Mouse (Mus musculus): ENCODE data around the gene Prkce. TPM values are rescaled to one million over a fixed set of nuclear protein-coding genes. Genes with fewer than 3 reads are reported as not detected.

Prkce gene
- polyA plus RNA-seq, 1 experiment from 2014 or later: 11.8 TPM

- H3K4me3 ChIP-seq (replicated peaks): no peak overlapping the region
- no peak overlapping the region for H3K27ac ChIP-seq
- ATAC-seq: no peak
- no peaks in the 10 kb centered on the region for H3K4me1 ChIP-seq (replicated peaks)
- no peaks in the 10 kb centered on the region for H3K9me3 ChIP-seq
- H3K27me3 ChIP-seq: no peaks in the 10 kb centered on the region
- H3K4me2 ChIP-seq (replicated peaks): no peak overlapping the region
- H3K36me3 ChIP-seq: no peaks in the 10 kb centered on the region
- no peak overlapping the region for H3K9ac ChIP-seq (replicated peaks)
- WGBS: 92% methylated on average over 14 of the region's 14 CpGs
These were observed 286.2 kb downstream of the Prkce start for GRCm38 (mm10) chr17:86453673-86454350.

GRCm38 (mm10) chr17:86454351-86454706 is 286.7 kb downstream of the Prkce start:
- Histone ChIP-seq H3K36me3 (no peaks in the 10 kb centered on the region), H3K27ac (no peak overlapping the region), H3K9me3 (no peaks in the 10 kb centered on the region), H3K4me3 (replicated peaks) (no peak overlapping the region), H3K27me3 (no peaks in the 10 kb centered on the region), H3K9ac (replicated peaks) (no peak overlapping the region), H3K4me1 (replicated peaks) (no peaks in the 10 kb centered on the region), H3K4me2 (replicated peaks) (no peak overlapping the region)
- WGBS: 92% methylated on average over 3 of the region's 3 CpGs
- ATAC-seq: no peak

DNA sequence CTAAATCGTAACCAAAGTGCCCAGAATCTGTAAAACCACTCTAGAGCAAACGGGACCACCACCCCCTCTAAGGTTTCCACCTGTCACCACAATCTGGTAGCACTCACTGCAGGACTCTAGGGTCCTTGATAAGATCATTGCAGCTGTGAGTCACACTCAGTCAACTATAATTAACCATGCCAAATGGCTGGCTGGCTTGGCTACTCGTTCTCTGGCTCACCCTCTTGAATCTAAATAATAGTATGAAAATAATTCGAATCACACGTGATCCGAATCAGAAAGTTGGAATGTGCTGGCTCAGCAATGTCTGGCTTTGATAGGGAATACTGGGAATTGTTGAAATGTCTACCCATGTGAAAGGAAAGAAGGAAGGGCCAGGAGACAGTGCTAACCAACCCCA is 288.9 kb downstream of the Prkce start:
- WGBS: 76% methylated on average over 6 of the region's 6 CpGs
- no peak for ATAC-seq
- 0 out of 2 replicates have a peak, but pooled peaks cover 4% of the 10 kb centered on the region for H3K27me3 ChIP-seq
- H3K9me3 ChIP-seq: no peaks in the 10 kb centered on the region
- H3K4me2 ChIP-seq (replicated peaks): no peak overlapping the region
- H3K4me1 ChIP-seq (replicated peaks): peaks cover 9% of the 10 kb centered on the region
- H3K4me3 ChIP-seq (replicated peaks): no peak overlapping the region
- no peak overlapping the region for H3K27ac ChIP-seq
- H3K9ac ChIP-seq (replicated peaks): no peak overlapping the region
- H3K36me3 ChIP-seq: no peaks in the 10 kb centered on the region

DNA sequence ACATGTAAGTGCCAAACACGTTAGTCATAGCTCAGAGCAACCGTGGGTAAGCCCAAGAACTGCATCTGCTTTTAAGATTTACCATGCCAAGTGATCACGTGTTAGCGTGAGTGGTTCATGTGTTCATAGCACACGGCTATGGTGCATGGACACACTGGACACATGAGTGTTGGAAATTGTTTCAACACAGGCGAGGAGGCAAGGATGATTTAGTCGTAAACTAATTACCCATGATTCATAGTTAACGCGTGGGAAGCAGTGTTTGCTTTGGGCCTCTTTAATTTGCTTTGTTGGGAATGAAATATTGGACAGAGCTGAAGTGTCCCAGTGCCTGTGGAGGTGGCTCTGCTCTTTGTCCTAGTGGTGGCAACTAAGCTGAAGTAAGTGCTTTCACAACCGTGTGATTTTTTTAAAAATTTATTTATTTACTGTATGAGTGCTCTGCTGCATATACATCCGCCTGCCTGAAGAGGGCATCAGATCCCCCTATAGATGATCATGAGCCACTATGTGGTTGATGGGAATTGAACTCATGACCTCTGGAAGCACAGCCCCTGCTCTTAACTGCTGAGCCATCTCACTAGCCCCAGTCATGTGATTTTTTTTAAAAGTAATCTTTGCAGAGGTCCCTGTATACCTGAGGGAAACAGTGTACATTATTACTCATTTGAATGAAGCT is 290.9 kb downstream of the Prkce start:
- no peaks in the 10 kb centered on the region for H3K36me3 ChIP-seq
- no peak overlapping the region for H3K27ac ChIP-seq
- H3K4me2 ChIP-seq (replicated peaks): no peak overlapping the region
- no peak overlapping the region for H3K9ac ChIP-seq (replicated peaks)
- no peak overlapping the region for H3K4me3 ChIP-seq (replicated peaks)
- peaks cover 14% of the 10 kb centered on the region for H3K27me3 ChIP-seq
- 84% methylated on average over 11 of the region's 11 CpGs for WGBS
- ATAC-seq: no peak
- H3K4me1 ChIP-seq (replicated peaks): peaks cover 9% of the 10 kb centered on the region
- no peaks in the 10 kb centered on the region for H3K9me3 ChIP-seq

DNA sequence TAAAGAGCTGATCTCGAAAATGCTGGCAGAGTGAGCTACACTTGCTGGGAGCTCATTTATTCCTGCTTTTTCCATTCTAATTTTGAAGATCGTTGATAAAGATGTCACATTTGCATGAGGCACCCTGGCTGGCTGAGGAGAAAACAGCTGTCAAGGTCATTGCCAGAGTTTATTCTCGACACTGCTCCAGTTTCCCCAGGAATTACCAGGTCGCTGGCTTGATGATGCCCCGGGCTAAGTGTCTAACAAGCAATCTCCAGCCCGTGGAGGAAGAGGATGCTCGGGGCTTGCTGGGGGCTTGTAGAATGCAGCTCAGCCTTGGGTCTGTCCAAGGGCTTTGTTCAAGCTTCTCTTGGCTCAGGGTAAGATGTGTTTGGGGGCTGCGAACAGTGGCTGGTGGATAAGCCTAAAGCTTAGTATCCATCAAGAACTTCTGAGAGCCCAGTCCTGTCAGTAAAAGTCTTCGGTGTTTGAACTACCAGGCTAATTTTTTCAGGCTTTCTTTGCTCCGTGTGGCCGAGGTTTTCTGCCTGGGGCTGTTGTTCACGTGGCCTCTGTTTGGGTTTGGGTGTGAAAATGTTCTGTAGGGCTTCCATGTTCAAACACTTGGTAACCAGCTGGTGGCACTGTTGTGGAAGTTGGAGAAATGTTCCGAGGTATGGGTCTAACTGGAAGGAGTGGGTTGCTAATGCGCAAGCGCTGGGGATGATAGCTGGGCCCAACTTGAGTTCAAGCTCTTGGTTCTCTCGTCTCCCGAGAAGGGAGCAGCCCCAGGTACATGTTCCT is 293.3 kb downstream of the Prkce start:
- Histone ChIP-seq H3K4me1 (replicated peaks) (peaks cover 25% of the 10 kb centered on the region), H3K36me3 (no peaks in the 10 kb centered on the region), H3K27me3 (peaks cover 15% of the 10 kb centered on the region), H3K9me3 (no peaks in the 10 kb centered on the region), H3K9ac (replicated peaks) (no peak overlapping the region), H3K27ac (no peak overlapping the region), H3K4me2 (replicated peaks) (no peak overlapping the region), H3K4me3 (replicated peaks) (no peak overlapping the region)
- 0 out of 2 replicates have a peak, but pooled peaks have one; percentile 45 for ATAC-seq
- WGBS: 71% methylated on average over 17 of the region's 17 CpGs

DNA sequence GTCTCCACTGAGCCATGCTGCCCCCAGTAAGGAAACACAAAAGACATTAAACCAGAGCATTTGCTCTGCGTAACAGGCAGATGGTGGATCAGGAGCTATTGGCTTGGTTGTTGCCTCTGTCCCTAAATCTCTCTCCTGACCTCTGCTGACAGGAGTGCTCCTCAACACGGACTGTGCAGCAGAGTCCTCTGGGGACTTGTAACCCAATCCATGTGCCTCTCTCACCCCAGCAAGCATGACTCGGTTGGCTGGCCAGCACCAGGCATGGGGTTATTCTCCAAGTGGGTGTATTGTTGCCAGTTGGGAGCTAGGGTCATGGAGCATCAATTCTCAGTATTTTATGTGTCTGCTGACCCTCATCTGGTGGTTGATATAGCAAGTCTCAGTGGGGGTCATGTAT is 295.8 kb downstream of the Prkce start:
- no peak overlapping the region for H3K27ac ChIP-seq
- no peaks in the 10 kb centered on the region for H3K36me3 ChIP-seq
- peaks cover 44% of the 10 kb centered on the region for H3K4me1 ChIP-seq (replicated peaks)
- ATAC-seq: no peak
- H3K4me2 ChIP-seq (replicated peaks): no peak overlapping the region
- H3K4me3 ChIP-seq (replicated peaks): no peak overlapping the region
- 74% methylated on average over 3 of the region's 3 CpGs for WGBS
- no peaks in the 10 kb centered on the region for H3K9me3 ChIP-seq
- H3K27me3 ChIP-seq: peaks cover 30% of the 10 kb centered on the region
- no peak overlapping the region for H3K9ac ChIP-seq (replicated peaks)

DNA sequence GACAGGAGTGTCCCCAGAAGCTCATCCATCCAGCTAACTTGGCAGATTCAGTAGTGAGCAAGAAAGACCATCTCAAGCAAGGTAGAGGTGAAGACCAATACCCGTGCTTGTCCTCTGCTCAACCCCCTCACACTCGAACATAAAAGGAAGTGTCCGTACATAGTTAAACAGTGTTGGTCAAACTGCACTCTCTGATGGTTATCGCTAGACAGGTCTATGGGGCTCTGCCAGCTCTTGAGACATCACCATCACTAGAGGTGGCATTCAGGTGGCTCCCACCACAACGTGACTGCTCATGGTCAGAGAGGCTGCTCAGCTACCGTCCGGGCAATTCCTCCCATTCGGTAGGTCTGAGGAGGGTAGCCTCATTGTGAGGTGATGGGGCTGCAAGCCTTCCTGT is 296.6 kb downstream of the Prkce start:
- Histone ChIP-seq H3K27me3 (peaks cover 38% of the 10 kb centered on the region), H3K36me3 (no peaks in the 10 kb centered on the region), H3K27ac (no peak overlapping the region), H3K9ac (replicated peaks) (no peak overlapping the region), H3K4me2 (replicated peaks) (no peak overlapping the region), H3K4me1 (replicated peaks) (peaks cover 49% of the 10 kb centered on the region), H3K9me3 (no peaks in the 10 kb centered on the region), H3K4me3 (replicated peaks) (no peak overlapping the region)
- 94% methylated on average over 8 of the region's 8 CpGs for WGBS
- no peak for ATAC-seq

- ATAC-seq: 0 out of 2 replicates have a peak, but pooled peaks have one; percentile 31
- Histone ChIP-seq H3K4me2 (replicated peaks) (no peak overlapping the region), H3K9ac (replicated peaks) (no peak overlapping the region), H3K4me1 (replicated peaks) (peaks cover 53% of the 10 kb centered on the region), H3K9me3 (no peaks in the 10 kb centered on the region), H3K36me3 (no peaks in the 10 kb centered on the region), H3K27ac (0 out of 2 replicates have a peak overlapping the region, but pooled peaks have one; percentile 32), H3K27me3 (peaks cover 44% of the 10 kb centered on the region), H3K4me3 (replicated peaks) (no peak overlapping the region)
- 43% methylated on average over 16 of the region's 16 CpGs for WGBS
These were observed 297.2 kb downstream of the Prkce start for GRCm38 (mm10) chr17:86464689-86465363.

DNA sequence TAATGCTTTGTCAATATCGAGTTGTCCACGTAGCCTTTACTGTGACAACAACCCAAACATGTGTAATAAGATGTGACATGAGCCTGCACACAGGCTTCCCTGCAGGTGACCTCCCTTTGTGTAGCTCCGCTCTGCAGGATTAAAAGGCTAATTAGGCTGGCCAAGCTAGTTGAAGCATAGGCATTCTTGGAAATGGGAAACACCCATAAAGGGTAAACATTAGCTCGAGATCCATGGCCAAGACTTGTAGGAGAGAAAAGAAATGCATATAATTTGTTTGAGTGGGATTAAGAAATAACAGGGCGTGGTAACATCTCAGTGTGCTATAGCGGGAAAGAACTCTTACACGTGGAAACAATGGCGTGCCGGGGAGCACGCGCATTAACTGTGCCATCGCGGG is 298.3 kb downstream of the Prkce start:
- Histone ChIP-seq H3K9me3 (no peaks in the 10 kb centered on the region), H3K4me2 (replicated peaks) (peak overlapping the region; percentile 21), H3K27me3 (peaks cover 54% of the 10 kb centered on the region), H3K9ac (replicated peaks) (no peak overlapping the region), H3K4me1 (replicated peaks) (peaks cover 47% of the 10 kb centered on the region), H3K36me3 (no peaks in the 10 kb centered on the region), H3K4me3 (replicated peaks) (no peak overlapping the region), H3K27ac (no peak overlapping the region)
- WGBS: 19% methylated on average over 13 of the region's 13 CpGs
- ATAC-seq: no peak

DNA sequence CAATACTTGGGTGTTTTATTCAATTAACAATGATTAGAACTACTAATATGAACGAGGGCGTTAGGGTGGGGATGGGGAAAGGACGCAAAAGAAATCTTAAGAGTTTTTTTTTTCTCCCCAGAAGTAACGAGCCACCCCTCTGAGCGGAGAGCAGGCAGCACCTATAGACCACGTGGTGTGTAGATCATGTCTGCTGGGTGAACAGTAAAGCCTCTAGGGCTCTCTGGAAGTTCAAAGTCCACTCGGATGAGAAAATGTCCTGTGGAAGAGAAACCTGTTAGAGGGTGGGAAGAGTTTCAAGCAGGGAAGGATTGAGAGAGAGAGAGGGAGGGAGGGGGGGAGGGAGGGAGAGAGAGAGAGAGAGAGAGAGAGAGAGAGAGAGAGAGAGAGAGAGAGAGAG is 298.8 kb downstream of the Prkce start:
- H3K4me1 ChIP-seq (replicated peaks): peaks cover 44% of the 10 kb centered on the region
- no peaks in the 10 kb centered on the region for H3K36me3 ChIP-seq
- no peak overlapping the region for H3K9ac ChIP-seq (replicated peaks)
- H3K4me3 ChIP-seq (replicated peaks): no peak overlapping the region
- H3K27me3 ChIP-seq: peaks cover 56% of the 10 kb centered on the region
- peak overlapping the region; percentile 21; the same call in 1 of the 2 replicates for H3K4me2 ChIP-seq (replicated peaks)
- no peak for ATAC-seq
- no peaks in the 10 kb centered on the region for H3K9me3 ChIP-seq
- WGBS: 43% methylated on average over 7 of the region's 7 CpGs
- no peak overlapping the region for H3K27ac ChIP-seq

DNA sequence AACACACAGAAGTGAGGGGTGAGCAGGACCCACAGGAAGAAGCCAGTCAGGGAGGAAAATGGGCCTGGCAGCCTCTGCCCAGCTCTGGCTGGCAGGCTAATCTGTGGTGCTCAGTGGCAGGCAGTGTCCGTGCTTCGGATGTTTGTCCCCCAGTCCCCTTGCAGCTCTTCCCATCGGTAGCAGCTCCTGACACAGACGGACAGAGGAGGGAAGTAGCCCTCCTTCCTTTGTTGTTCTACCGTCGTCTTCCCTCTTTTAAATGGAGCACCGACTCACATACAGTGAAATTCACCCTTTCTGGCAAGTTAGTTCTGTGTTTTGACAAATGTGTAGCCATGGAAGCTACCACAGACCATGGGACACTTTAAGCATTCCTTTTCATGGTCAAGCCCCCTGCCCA is 299.3 kb downstream of the Prkce start:
- no peak for ATAC-seq
- peaks cover 54% of the 10 kb centered on the region for H3K27me3 ChIP-seq
- WGBS: 41% methylated on average over 7 of the region's 7 CpGs
- no peaks in the 10 kb centered on the region for H3K36me3 ChIP-seq
- no peak overlapping the region for H3K4me3 ChIP-seq (replicated peaks)
- H3K9ac ChIP-seq (replicated peaks): no peak overlapping the region
- H3K27ac ChIP-seq: no peak overlapping the region
- H3K9me3 ChIP-seq: no peaks in the 10 kb centered on the region
- H3K4me2 ChIP-seq (replicated peaks): no peak overlapping the region
- peaks cover 44% of the 10 kb centered on the region for H3K4me1 ChIP-seq (replicated peaks)
